Mouse (Mus musculus): ENCODE results near the gene Atp11a.

Atp11a gene

GRCm38 (mm10) chr8:12757231-12757940 is 572 bp downstream of the Atp11a start:
- Histone ChIP-seq H3K27me3 (ENCODE audit: control insufficient read depth, insufficient read depth, low read length, poor library complexity, severe bottlenecking) (no peaks in the 10 kb centered on the region), H3K36me3 (ENCODE audit: control insufficient read depth, insufficient read depth, low read length, poor library complexity, severe bottlenecking) (no peaks in the 10 kb centered on the region)
- DNase-seq (ENCODE audit: low read depth, low spot score) = no peak

DNA sequence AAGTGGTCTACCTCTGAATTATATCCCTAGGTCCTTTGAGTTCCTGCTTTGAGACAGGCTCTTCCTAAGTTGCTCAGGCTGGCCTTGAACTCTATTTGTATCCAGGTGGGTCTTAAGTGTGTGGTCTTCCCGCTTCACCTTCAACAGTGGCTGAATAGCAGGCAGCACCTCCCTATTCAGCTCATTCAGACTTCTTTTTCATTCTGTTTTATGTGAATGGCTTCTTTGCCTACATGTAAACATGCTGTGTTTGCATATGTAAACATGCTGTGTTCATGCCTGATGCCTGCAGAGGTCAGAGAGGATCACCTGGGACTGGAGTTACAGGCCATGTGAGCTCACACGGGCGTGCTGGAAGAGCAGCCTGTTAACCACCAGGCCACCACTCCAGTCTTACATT is 3.1 kb downstream of the Atp11a start:
- Histone ChIP-seq H3K27me3 (ENCODE audit: control insufficient read depth, insufficient read depth, low read length, poor library complexity, severe bottlenecking) (no peaks in the 10 kb centered on the region), H3K36me3 (ENCODE audit: control insufficient read depth, insufficient read depth, low read length, poor library complexity, severe bottlenecking) (no peaks in the 10 kb centered on the region)
- DNase-seq (ENCODE audit: low read depth, low spot score) = no peak

DNA sequence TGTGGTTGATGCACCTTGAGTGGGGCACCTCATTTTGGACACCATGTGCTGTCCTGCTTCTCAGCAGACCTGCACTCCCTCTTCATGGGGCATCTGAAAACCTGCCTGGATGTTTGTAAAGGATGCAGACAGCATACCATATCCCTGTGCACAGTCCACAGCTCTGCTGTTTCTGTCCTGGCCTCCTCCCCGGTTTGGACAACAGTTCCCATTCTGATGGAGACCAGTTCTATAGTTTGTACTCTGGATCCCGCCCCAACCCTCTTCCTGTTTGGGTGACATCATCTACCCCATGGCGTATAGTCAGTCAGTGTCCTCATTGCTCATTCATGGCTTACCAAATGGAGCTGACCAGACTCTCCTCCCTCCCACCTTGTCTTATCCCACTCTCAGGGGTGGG is 5.1 kb downstream of the Atp11a start:
- no peak for DNase-seq (ENCODE audit: low read depth, low spot score)
- Histone ChIP-seq H3K27me3 (ENCODE audit: control insufficient read depth, insufficient read depth, low read length, poor library complexity, severe bottlenecking) (no peaks in the 10 kb centered on the region), H3K36me3 (ENCODE audit: control insufficient read depth, insufficient read depth, low read length, poor library complexity, severe bottlenecking) (no peaks in the 10 kb centered on the region)

DNA sequence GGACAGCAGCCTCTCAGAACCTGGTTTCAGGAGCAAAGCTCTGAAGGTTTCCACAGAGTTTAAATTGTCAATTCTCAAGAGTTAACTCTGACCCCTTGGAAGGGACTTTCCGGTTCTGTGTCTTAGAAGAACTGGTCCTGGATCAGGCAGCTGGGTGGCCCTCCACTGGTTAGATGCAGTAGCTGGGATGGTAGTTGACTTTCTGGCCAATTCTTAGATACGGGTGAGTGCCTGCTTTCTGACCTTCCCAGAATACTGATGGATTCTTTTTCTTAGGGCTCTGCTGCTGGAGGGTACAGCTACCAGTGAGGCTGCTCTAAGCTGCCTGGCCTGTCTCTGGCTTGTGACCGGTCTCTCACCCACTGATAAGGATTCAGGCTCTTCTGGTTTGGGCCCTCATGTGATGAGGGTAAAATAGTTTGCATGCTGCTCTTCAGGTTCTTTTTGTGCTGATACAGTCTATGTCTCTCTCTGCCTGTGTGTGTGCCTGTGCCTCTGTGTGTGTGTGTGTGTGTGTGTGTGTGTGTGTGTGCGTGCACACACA is 6.8 kb downstream of the Atp11a start:
- Histone ChIP-seq H3K27me3 (ENCODE audit: control insufficient read depth, insufficient read depth, low read length, poor library complexity, severe bottlenecking) (no peaks in the 10 kb centered on the region), H3K36me3 (ENCODE audit: control insufficient read depth, insufficient read depth, low read length, poor library complexity, severe bottlenecking) (no peaks in the 10 kb centered on the region)
- no peak for DNase-seq (ENCODE audit: low read depth, low spot score)

GRCm38 (mm10) chr8:12764971-12765370 is 8.2 kb downstream of the Atp11a start:
- Histone ChIP-seq H3K27me3 (ENCODE audit: control insufficient read depth, insufficient read depth, low read length, poor library complexity, severe bottlenecking) (no peaks in the 10 kb centered on the region), H3K36me3 (ENCODE audit: control insufficient read depth, insufficient read depth, low read length, poor library complexity, severe bottlenecking) (no peaks in the 10 kb centered on the region)
- DNase-seq (ENCODE audit: low read depth, low spot score) = no peak

DNA sequence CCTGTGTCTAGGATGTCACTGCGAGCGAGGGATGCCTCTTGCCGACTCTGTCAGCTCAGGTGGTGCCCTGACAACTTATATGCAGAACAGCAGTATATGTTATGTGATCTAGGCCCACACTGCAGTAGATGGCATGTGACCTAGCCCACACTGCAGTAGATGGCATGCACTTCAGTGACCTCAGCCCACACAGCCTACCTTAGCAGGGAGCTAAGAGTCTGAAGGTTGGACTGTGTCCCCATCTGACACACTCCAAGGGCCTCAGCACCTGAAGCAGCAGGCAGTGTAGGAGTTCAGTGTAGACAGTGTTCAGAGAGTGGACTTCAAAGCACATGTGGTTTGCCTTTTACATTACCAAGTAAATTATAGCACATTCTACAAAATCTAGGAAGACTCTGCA is 10.4 kb downstream of the Atp11a start:
- H3K36me3 ChIP-seq (ENCODE audit: control insufficient read depth, insufficient read depth, low read length, poor library complexity, severe bottlenecking) = no peaks in the 10 kb centered on the region
- no peak for DNase-seq (ENCODE audit: low read depth, low spot score)
- no peaks in the 10 kb centered on the region for H3K27me3 ChIP-seq (ENCODE audit: control insufficient read depth, insufficient read depth, low read length, poor library complexity, severe bottlenecking)

- no peak for DNase-seq (ENCODE audit: low read depth, low spot score)
- no peaks in the 10 kb centered on the region for H3K36me3 ChIP-seq (ENCODE audit: control insufficient read depth, insufficient read depth, low read length, poor library complexity, severe bottlenecking)
- no peaks in the 10 kb centered on the region for H3K27me3 ChIP-seq (ENCODE audit: control insufficient read depth, insufficient read depth, low read length, poor library complexity, severe bottlenecking)
These were observed 11.9 kb downstream of the Atp11a start for GRCm38 (mm10) chr8:12768747-12769146.

GRCm38 (mm10) chr8:12769296-12769695 is 12.5 kb downstream of the Atp11a start:
- Histone ChIP-seq H3K36me3 (ENCODE audit: control insufficient read depth, insufficient read depth, low read length, poor library complexity, severe bottlenecking) (no peaks in the 10 kb centered on the region), H3K27me3 (ENCODE audit: control insufficient read depth, insufficient read depth, low read length, poor library complexity, severe bottlenecking) (no peaks in the 10 kb centered on the region)
- no peak for DNase-seq (ENCODE audit: low read depth, low spot score)

GRCm38 (mm10) chr8:12772319-12772718 is 15.5 kb downstream of the Atp11a start:
- Histone ChIP-seq H3K27me3 (ENCODE audit: control insufficient read depth, insufficient read depth, low read length, poor library complexity, severe bottlenecking) (no peaks in the 10 kb centered on the region), H3K36me3 (ENCODE audit: control insufficient read depth, insufficient read depth, low read length, poor library complexity, severe bottlenecking) (no peaks in the 10 kb centered on the region)
- DNase-seq (ENCODE audit: low read depth, low spot score) = no peak

DNA sequence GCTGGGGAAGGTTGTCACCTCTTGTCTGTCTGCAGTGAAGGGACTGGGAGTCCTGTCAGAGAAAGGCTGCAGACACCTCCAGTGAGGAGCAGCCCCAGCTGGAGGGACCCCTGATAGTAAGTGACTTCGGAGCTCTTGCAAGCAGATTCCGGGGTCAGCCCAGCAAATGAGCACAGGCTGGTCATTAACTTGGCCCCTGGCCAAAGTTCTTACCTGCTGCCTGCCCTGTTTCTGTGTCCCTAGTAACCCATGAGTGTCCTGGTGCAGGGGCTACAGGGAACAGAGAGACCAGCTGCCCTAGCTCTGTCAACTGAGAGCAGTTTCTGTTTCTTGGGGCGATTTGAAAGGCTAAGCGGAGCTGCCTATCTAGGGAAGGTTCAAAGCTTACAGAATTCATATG is 17.1 kb downstream of the Atp11a start:
- Histone ChIP-seq H3K27me3 (ENCODE audit: control insufficient read depth, insufficient read depth, low read length, poor library complexity, severe bottlenecking) (no peaks in the 10 kb centered on the region), H3K36me3 (ENCODE audit: control insufficient read depth, insufficient read depth, low read length, poor library complexity, severe bottlenecking) (no peaks in the 10 kb centered on the region)
- no peak for DNase-seq (ENCODE audit: low read depth, low spot score)

GRCm38 (mm10) chr8:12774872-12775298 is 18.1 kb downstream of the Atp11a start:
- DNase-seq (ENCODE audit: low read depth, low spot score) = no peak
- no peaks in the 10 kb centered on the region for H3K27me3 ChIP-seq (ENCODE audit: control insufficient read depth, insufficient read depth, low read length, poor library complexity, severe bottlenecking)
- no peaks in the 10 kb centered on the region for H3K36me3 ChIP-seq (ENCODE audit: control insufficient read depth, insufficient read depth, low read length, poor library complexity, severe bottlenecking)

- Histone ChIP-seq H3K27me3 (ENCODE audit: control insufficient read depth, insufficient read depth, low read length, poor library complexity, severe bottlenecking) (no peaks in the 10 kb centered on the region), H3K36me3 (ENCODE audit: control insufficient read depth, insufficient read depth, low read length, poor library complexity, severe bottlenecking) (no peaks in the 10 kb centered on the region)
- no peak for DNase-seq (ENCODE audit: low read depth, low spot score)
These were observed 18.6 kb downstream of the Atp11a start for GRCm38 (mm10) chr8:12775302-12775975.

DNA sequence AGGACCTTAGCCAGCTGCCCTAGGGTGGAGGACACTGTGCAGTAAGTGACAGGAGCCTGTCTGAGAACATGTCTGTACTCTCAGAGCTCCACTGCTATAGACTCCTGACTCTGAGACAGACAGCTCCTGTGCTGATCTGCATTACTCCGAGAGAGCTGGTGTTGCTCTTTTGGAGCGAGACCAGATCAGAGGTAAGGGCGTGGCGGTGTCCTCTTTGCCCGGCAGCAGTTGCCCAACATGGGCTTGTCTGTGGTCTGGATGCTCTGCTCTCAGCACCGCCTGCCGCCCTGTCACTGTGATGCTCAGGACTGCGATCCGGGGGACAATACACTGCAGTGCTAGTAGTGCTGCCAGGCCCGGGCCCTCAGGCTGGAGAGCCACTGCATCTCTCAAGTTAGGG is 19.4 kb downstream of the Atp11a start:
- H3K27me3 ChIP-seq (ENCODE audit: control insufficient read depth, insufficient read depth, low read length, poor library complexity, severe bottlenecking) = no peaks in the 10 kb centered on the region
- no peak for DNase-seq (ENCODE audit: low read depth, low spot score)
- no peaks in the 10 kb centered on the region for H3K36me3 ChIP-seq (ENCODE audit: control insufficient read depth, insufficient read depth, low read length, poor library complexity, severe bottlenecking)

DNA sequence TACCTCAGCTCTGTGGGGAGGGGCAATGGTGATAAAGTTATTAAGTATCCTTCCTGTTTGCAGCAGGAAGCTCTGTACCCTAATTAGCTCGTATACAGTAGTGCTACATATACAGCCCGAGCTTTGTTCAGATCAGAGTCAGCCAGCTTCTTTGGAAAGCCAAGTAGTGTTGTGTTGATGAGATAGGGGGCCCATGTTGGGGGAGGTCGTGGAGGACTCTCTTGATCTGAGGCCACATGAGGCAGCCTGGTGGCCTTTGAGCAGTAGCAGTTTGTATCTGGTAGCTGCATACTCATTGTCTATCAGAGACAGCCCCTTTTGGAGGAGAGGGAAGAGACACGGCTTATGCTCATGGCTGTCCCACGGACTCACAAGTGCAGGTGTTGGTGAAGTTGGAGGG is 20.4 kb downstream of the Atp11a start:
- DNase-seq (ENCODE audit: low read depth, low spot score) = no peak
- Histone ChIP-seq H3K27me3 (ENCODE audit: control insufficient read depth, insufficient read depth, low read length, poor library complexity, severe bottlenecking) (no peaks in the 10 kb centered on the region), H3K36me3 (ENCODE audit: control insufficient read depth, insufficient read depth, low read length, poor library complexity, severe bottlenecking) (no peaks in the 10 kb centered on the region)

DNA sequence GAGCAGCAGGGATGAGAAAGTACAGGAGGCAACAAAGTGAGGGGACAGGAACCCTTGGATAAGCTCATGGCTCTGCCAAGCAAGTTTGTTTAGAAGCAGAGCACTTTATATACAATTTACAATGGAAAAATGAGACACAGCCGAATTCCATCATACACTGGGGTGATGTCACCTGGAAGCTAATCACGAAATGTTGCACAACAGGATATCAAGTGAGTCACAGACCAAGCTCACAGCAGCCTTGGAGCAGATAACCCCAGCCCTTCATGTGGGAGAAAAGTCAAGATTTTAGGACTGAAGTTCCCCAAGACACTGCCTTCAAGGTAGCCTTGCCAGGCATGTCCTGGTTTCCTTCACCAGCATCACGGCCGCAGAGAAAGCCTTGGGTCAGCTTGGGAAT is 22.7 kb downstream of the Atp11a start:
- no peak for DNase-seq (ENCODE audit: low read depth, low spot score)
- H3K27me3 ChIP-seq (ENCODE audit: control insufficient read depth, insufficient read depth, low read length, poor library complexity, severe bottlenecking) = no peaks in the 10 kb centered on the region
- H3K36me3 ChIP-seq (ENCODE audit: control insufficient read depth, insufficient read depth, low read length, poor library complexity, severe bottlenecking) = no peaks in the 10 kb centered on the region

Measured in splenic B cell, adult 2 months (primary cell).